Mouse (Mus musculus) cerebellum, postnatal 14 days (tissue): Measurements from ENCODE around the gene Fkbp15.

Experiments used
- DNase-seq, 2 experiments: peaks; one replicate each; pipeline ENCODE4 v3.0.0; 2021; ENCODE audit warnings: mixed read lengths in 2 of 2

The Fkbp15 gene

DNA sequence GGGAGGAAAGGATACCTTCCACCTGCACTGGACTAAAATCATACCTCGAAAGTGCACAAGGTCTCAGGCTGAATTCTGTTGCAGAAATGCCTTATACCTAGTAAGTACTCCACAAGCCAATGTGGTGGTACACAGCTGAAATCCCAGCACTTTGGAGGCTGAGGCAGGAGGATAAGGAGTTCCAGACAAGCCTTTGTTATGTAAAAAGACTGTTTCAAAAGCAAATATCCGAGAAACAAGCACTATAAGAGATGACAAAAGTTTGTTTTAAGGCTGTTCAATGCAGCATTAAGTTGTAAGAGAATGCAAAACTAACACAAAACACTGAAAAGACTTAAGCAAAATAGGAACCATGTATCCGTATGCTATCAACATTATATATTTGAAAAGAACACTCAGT lies 45.8 kb downstream of the Fkbp15 start:
- DNase-seq, result no peak

DNA sequence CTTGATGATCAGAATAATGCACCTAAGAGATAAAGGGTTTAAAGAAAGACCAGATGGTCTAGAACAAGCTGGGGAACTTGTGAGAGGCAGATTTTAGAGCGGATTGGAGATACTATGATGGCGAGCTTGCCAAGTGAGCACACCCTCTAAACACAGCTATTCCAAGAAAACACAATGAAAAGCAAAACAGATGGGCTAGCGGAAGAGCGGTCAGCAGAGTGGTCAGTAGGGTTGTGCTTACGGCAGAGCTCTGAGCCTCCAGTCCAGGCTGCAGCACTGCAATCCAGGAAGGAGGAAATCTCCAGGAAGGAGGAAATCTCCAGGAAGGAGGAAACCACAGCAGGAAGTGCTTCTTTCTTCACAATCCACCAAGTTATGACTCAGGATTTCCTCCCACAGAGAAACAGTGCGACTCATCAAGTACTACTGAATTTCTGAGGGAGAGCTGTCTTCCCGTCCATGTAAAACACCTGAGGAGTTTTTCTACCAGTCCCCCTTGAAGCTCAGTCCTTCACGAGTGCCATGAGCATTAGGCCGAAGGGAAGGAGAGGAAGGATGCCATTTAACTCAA lies 46.6 kb downstream of the Fkbp15 start:
- DNase-seq, result no peak

DNA sequence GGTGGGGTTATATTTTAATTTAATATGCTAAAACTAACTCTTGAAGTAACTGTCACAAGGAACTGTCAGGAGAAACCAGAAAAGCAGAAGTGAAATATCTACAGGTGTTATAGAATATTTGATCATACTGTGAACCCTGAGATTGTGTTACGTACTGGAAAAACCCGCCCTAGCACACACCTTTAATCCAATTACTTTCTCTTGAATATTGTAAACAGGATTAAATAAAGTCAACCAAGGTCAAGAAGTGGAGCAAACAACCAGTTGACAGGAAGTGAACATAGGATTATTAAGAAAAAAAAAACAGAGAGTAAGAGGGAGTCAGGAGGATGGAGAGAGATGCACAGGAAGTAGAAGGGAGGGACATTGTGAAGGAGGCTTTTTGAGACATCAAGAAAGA lies 47.5 kb downstream of the Fkbp15 start:
- DNase-seq, result no peak

DNA sequence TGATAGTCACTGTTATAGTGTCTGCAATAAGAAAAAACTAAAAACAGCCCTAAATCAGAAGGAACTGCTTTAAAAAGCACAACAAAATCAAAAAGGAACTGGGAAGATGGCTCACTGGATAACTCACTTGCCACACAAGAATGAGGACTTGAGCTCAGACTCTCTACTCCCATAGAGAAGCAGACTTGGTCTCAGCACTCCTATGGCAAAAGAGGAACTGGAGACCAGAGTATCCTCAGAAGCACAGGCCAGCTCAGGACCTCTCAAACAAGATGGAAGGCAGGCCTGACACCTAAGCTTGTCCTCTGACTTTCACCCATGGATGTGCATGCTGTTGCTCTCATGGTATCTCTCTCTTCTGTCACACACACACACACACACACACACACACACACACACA lies 51.9 kb downstream of the Fkbp15 start:
- no peak for DNase-seq

DNA sequence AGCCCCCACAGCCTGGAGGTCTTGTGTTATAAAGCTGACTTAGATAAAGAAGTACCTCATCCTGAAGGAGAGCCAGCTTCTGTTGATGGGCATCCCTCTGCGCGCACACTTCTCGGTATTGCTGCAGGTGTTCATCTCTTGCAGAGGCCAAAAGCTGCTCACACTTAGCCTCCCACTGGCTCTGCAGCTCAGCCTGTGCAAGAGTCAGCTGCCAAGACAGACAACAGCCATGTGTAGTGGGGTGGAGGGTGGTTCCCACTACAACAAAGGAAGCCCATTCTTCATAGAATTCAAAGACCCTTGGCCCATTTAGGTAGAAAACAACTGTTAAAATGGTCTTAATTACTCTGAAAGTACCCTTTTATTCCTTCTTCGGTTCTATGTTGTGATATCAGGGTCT lies 53.5 kb downstream of the Fkbp15 start:
- no peak for DNase-seq

DNA sequence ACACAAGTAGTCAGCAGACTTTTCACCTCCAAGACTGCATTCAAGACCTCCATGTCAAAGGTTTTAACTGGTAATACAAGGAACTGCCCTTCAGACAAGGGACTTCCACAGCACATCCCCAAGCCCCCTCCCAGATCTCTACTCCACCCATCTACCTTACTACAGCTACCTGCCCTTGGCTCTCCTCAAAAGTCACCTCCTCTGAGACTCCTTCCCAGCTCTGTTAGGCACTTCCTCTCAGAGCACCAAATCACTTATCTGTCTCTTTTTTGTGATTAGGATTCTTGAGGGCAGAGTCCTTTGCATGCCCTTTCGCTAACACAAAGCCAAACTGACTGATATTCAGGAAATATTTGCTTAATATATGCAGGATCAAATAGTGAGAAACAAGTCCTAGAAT lies 54.0 kb downstream of the Fkbp15 start:
- DNase-seq, result no peak

DNA sequence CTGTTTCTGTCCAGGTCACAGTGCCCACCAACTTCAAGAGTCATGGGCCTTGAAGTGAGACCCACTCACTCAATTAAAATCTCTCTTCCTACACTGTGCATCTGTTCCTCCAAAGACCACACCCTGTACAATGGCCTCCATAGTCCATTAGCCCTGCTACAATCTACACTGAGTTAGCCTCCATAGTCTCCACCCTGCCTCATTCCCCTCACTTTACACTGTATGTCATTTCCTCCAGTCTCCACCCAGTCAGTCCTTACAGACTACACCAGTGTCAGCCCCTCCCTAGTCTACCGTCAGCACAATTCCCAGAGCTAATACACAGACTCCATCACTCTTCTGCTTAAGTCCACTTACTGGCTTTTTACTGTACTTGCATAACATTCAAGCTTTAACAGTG lies 57.1 kb downstream of the Fkbp15 start:
- DNase-seq, result no peak

DNA sequence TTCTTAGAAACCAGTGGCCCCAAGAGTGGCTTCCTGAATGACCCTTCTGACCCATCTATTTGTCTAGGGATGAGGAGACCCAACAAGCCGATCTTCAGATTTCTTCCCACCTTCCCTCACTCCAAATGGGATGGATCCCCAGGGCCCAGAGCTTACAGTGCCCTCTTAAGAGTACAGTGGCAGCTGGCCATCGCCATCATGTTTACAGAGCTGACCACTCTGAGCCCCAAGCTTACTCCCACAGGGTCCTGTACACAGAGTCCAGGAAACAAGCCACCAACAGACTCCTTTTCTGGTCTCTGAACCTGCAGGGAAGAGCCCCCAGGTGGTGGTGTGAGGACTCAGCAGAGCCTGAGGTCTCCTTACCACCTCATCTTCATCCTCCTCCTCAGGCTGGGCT lies 57.6 kb downstream of the Fkbp15 start:
- no peak for DNase-seq

DNA sequence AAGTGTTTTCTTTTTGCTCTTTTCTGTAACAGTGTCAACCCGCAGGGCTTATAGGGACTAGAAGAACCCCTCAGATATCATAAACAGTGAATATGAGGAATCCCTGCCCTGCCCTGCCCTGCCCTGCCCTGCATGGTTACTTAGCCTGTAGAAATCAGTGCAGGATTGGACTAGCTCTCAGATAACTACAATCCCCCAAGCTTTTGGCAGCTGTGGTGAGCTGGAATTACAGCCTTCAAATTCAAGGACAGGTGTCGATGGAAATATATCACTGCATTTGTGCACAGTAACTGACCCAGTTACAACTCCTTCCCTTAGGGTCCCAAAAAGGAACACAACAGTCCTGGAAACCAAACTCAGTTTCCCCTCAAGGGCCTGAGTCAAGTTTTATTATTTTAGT lies 60.3 kb downstream of the Fkbp15 start:
- DNase-seq, result no peak

DNA sequence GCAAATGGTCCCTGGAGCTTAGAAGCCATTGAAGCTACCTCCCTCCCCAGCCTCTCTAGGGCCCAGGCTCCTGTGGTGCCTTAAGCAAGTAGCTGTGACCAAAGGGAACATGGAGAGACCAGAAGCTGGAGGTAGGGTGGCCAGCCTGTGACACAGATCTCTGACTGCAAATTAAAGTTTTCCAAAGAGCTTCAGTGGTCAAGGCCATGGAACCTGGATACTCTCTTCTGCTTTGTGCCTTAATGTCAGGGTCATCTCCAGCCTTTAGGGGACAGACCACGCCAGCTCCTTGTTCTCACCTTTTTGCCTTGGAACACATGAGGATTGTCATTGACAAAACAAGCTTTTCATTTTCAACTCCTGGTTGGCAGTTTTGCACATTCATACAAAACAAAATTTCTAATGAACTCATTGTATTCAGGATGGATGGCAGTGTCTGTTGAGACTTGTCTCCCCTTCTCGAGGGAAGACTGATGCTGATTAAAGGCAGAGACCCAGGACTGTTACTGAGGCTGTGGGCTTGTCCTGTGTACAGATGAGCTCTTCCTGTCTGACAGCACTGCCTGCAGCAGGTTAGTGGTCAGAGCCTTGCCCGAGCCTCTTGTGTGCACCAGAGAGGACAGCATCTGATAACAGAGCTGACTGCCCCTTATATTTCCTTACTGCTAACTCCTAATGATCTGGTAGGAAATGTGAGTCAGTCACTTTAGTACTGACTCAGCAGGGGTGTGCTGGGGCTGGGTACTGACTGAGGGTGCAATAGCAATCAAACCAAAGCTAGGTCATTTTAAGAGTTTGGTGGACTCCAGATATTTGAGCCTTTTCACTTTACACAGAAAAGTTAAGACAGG lies 62.8 kb downstream of the Fkbp15 start:
- DNase-seq, result no peak

DNA sequence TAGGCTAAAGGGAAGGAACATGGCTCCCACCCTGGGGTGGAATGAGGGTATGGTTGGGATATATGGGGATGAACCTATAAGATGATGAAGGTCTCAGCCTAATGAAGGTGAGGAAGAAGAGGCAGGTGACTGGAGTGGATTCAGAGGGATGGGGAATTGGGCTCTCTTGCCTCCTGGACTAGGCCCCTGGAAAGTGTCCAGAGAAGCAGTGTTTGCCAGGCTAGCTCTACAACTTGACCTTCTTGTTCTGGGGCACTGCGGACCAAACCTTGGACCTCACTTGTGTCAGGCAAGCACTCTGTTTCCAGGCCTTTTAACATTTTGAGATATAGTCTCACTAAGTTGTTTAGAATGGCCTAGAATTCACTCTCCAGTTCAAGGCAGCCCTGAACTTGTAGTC lies 65.6 kb downstream of the Fkbp15 start:
- no peak for DNase-seq

DNA sequence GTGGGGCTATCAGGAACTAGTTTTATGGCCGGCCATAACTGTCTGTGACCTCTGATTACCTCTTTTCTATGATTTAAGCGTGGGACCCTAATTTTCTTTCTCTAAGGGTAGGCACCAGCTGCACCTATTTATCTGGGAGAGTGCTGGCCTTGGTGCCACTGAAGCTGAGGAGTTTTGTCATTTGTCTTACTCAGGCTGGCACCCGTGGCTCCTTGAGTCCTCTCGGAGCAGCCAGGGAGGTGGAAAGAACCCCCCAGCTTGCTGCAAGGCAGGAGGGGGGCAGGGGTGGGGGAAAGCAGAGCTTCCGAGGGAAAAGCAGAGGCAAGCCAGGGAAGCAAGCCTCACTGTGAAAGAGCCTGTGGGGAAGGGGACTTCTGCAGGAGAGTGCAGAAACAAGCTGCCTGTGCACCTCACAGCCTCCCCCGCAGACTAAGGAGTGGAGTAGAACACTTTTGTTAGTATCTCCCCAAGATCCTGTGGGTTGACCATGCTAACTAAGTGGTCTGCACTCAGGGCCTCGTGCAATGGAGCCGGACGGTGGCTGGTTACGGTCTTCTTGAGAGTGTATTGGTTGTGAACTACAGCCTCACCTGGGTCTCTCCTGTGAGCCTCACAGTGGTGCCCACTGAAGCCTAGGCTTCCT lies 67.0 kb downstream of the Fkbp15 start:
- no peak for DNase-seq

DNA sequence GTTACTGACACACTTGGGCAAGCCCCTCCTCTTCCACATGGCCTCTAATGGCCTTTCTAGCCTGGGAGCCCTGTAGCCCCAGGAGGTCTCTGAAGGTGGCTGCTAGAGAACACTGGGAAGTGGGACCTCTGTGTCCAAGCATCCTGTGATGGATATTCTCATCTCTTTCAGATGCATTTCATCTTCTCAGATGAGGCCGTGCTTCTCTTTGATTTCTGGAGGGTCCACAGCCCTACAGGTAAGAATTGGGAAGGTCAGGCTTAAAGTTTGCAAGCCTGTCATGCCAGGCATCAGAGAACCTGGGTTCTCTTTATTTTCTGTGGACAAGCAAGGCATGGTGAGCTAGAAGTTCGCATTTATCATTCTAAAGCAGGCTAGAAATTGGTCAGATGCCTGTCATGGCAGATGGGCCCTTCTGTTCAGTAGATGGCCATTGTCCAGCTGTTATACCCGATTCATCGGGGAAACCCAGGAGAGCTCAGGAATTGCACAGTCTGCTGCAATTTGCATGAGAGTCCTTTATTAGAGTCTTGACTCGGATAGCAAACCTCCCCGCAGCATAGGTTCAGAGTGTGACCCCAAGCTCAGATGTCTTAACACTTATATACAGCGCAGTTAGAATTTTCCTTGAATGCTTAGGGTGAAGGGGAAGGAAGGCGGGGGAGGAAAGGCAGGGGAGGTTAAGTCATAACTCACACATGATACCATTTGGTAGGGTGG lies 67.7 kb downstream of the Fkbp15 start:
- peak; percentile 41 to 59 for DNase-seq

DNA sequence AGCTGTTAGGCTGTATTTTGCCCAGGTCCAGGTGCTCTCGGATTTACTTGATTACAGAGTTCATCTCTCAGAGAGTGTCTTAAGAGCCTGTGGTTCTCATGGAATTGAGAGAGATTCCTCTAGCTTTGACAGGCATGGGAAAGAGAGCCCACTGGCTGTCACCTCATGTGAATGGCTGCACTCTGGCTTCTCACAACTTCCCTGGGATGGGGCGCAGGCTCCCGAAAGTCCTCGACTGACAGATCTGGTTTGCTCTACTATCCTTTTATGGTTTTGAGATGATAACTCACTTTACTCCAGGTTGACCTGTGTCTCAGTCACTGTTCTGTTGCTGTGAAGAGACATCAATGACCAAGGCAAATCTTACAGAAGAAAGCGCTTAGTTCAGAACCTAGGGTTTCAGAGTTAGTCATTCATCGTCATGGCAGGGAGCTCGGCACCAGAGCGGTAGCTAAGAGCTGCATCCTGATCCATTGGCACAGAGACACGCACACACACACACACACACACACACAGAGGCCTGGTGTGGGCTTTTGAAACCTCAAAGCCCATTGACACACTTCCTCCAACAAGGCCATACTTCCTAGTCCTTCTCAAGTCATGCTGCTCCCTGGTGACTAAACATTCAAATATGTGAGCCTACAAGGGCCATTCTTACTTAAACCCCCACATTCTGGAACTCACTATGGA lies 69.4 kb downstream of the Fkbp15 start:
- DNase-seq, result no peak

DNA sequence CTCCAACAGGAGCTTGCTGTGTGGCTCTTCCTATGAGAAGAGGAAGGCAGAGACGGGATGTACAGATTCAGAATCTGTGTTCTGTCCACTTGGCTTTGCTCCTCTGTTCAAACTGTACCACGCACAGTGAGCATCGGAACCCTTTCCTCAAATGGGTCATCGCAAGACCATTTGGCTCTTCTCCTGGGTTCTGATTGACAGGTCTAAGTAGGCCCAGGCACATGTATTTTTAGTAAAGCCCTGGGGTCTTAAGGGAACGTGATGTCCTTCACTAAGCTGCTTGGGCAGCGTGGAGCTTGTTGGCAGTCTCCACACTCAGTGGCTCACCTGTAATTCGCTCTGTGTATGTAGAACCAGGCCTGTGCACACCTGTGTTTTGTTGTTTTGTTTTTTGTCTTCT lies 71.1 kb downstream of the Fkbp15 start:
- DNase-seq, result no peak

DNA sequence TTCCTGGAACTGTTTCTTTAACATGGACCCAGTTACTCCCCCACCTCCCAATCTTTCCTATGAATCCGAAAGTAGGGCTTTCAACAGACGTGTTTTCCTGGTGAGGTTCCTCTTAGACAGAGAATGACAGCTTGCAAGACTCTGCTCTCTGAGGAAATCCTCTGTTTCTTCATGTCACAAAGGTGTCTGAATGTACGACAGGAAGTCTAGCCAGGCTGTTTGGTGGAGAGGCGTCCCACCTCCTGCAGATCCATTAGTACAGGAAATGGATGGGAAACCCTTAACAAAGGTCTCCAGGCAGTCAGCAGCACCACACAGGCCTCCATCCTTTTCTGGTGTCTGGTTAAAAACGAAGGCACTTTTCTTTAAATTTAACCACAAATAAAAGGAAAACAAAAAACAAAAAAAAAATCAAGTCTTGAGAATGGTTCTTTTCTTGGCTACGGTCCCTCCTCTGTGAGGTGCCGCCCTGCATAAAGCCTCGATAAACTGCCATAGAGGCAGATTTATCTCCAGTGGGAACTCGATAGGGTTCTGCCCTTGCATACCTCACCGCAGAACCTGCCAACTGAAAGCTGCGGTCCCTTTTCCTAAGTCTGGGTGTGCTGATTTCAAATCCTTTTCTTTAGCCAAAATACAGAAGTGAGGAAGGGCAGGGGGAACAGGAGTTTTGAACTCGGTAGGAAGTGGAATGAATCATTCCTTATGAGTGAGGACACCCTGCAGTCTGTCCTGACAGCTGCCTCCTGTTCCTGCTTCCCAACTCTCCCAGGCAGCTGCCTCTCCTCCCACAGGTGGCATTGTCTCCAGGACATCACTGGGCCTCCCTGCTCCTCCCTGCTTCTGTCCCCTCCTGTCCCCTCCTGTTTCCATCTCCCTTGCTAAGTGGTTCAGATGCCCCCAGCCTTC lies 73.1 kb downstream of the Fkbp15 start:
- DNase-seq, result peak in 1 of 2 experiments; percentile 30

DNA sequence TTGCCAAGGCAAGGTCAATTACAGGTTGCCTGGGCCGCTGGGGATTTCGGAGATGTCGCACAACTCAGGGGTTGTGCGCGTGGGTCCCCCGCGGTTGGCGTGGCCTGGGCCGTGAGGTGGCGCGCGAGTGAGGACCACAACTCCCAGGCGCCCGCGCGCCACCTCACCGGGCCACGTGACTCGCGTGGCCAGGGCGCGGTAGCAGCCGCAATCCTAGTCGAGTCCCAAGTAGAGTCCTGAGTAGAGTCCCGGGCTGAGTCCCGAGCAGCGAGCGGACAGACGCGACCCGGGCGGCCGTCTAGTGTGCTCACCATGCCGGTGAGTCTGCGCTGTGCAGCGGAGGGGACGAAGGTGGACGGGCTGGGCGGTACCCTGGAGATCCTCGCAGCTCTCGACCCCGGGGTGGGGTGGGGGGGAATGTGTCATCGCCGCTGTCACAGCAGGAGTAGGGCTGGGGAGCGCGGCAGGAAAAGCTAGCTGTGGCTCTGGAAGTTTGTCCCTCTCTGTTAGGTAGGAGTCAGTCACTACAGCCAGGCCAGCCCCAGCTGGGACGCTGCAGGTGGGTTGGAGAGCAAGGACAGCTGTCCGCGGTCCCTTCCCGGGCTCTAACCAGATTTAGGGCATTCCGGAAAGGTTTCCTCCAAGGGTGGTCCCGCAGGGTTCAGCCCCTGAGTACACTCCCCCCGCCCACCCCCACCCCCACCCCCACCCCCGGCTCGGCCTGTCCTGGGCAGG lies 73.9 kb downstream of the Fkbp15 start:
- peak; percentile 77 to 82 for DNase-seq

DNA sequence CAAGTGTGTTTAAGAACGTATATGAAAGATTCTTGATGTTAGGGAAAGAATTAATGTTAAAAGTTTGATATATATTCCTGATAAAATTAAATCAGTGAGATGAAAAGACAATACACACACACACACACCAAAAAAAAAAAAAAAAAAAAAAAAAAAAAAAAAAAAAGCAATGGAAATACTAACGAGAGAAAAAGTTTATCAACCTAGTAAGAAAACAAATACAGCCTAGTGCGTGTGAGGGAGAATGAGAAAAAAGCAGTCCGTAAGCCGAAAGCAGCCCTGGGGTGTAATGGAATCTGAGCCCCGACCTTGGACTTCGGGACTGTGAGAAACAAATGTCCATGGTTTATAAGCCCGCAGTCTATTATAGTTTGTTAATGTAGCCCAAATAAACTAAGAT lies 74.8 kb downstream of the Fkbp15 start:
- no peak for DNase-seq

DNA sequence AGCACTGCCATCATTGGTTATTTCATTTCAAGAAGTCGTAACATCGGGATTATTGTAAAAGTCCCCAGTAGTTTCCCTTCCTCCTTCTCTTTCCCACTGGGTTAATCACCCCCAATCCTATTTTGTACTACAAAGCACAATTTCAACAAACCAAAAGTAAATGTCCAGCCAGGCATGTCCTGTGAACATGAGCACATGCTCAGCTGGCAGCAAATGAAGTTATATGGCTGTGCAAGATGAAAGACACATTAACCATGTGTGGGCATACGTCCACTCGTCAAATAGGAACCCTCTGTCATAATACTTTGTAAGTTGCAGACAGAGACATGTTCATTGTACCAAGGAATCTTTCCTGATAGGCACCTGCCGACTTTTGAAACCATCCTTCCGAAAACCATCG lies 77.4 kb downstream of the Fkbp15 start:
- no peak for DNase-seq

DNA sequence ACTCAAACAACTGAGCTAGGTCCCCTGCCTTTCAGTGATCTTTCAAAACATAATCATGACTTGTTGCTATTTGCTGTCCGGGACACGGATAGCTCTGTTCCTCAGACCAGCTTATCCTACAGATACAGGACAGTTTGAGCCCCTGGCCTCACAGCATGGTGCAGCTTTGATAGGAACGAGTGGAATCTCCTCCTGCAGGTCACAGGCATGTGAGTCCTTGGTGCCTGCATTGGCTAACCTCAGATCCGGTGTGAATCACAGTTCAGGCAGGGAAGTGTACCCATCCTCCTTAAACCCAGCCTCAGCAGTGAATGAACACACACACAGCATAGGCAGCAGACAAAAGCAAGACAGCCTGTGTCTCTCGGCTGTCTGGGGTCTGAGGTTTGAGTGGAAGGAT lies 79.0 kb downstream of the Fkbp15 start:
- DNase-seq, result no peak

DNA sequence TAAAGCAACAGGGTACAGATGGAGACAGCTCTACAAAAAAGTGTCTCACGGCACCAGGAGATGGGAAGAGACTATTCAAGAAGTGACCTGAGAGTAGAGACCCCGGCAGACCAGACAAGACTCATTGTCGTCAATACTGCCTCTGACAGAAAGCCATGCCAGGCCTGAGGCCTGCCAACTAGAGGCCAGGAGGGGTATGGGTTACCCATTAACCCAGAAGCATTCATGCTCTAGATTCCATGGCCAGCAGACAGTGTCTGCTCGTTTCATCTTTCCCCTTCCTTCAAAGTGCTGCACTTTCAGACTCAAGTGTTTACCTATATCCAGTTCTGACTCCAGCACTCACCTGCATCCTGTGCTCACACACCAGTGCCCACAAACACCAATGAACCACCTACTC lies 82.3 kb downstream of the Fkbp15 start:
- DNase-seq, result no peak
